Mouse (Mus musculus): ENCODE data around the gene Hoxd4. TPM values are rescaled to one million over a fixed set of nuclear protein-coding genes. Genes with fewer than 3 reads are reported as not detected.

Gene Hoxd4
- polyA plus RNA-seq, 1 experiment from 2014 or later: not detected

DNA sequence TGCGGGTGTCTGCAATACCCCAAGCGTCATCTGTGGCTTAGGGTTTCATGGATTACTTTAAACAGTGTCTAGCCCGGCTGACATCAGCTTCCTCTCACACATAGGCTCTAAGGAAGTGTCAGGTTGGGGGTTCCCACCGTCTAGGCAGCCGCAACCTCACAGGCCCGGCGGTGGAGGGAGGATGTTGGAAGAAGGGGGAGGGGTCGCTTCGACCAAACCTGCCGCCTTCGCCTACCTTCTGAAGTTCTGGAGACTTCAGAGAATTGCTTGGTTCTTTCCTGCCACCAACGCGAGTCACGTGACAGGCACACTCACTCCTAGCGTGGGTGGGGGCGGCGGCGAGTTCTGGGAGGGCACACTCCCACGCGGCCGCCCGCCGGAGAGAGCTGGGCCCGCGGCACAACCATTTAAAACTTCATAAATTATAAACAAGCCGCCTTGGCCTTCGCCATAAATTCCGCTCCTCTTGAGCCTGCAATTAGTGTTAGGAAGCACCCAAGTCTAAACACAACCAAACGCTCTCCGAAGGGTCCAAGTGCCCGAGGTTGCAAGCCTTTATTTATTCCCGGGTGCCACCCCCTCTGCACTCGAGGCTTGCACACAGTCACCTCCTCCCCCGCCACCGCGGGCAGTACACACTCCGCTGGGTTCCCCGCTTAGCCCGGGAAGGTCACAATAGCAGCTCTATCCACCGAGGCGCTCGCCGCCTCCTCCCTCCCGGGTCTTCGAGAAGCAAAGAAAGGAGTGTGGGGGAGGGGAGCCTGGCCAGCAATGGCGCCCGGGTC, 37.8 kb downstream of the Hoxd4 start:
- peak overlapping the region; percentile 51 for H3K4me2 ChIP-seq (replicated peaks)
- no peak overlapping the region for H3K27ac ChIP-seq (replicated peaks)
- peaks cover 22% of the 10 kb centered on the region for H3K4me1 ChIP-seq
- ATAC-seq (ENCODE audit: low FRiP score, low read depth): peak; percentile 84
- H3K9ac ChIP-seq (replicated peaks): 0 out of 2 replicates have a peak overlapping the region, but pooled peaks have one; percentile 8
- under 1% methylated on average over 47 of the region's 47 CpGs for WGBS
- no peaks in the 10 kb centered on the region for H3K36me3 ChIP-seq
- H3K27me3 ChIP-seq: peaks cover 98% of the 10 kb centered on the region
- H3K4me3 ChIP-seq: peak overlapping the region; percentile 33
- H3K9me3 ChIP-seq: no peaks in the 10 kb centered on the region

DNA sequence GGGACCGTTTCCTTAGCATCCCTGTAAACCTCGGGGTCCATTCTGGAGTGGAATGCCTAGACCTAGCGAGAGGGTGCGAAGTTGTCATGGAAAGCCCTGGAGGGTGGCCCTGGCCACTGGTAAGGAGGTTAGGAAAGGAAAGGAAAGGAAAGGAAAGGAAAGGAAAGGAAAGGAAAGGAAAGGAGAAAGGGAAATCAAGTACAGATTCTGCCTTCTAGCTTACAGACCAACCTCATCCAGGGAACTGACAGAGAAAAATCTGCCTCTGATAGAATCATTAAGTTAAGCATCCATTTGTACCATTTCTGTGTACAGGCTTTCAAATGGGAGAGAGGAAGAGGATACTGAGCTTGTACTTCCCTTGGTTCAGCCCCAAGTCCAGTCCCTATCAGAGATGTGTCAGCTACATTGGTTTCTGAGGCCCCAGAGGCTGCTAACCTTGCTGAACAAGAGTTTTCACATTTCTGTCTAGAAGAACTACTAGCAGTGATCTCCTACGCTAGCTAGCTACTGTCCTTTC, 39.1 kb downstream of the Hoxd4 start:
- no peak overlapping the region for H3K4me3 ChIP-seq
- H3K27ac ChIP-seq (replicated peaks): no peak overlapping the region
- H3K9me3 ChIP-seq: no peaks in the 10 kb centered on the region
- no peak for ATAC-seq (ENCODE audit: low FRiP score, low read depth)
- no peak overlapping the region for H3K4me2 ChIP-seq (replicated peaks)
- peaks cover 22% of the 10 kb centered on the region for H3K4me1 ChIP-seq
- 9% methylated on average over 5 of the region's 5 CpGs for WGBS
- no peaks in the 10 kb centered on the region for H3K36me3 ChIP-seq
- no peak overlapping the region for H3K9ac ChIP-seq (replicated peaks)
- peaks cover 96% of the 10 kb centered on the region for H3K27me3 ChIP-seq

DNA sequence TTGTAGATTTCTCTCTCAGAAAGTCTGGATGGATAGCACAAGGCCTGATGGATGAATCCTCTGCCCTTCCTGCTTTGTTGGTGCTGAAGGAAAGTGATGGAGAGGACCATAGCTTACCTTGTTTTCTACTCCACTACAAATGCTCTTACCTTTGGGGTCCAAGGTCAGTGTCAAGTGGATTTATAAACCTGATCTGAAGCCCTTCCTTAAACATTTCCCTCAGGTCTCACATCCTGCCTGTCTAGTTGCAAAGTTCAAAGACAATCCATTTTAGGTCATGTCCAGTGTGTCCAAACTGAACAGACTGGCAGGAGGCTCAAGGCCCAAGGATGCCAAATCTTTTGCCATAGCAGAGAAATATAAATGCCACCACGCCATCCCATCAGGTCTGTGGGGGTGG, 40.1 kb downstream of the Hoxd4 start:
- ATAC-seq (ENCODE audit: low FRiP score, low read depth): no peak
- WGBS: 68% methylated on average over 1 of the region's 1 CpGs
- Histone ChIP-seq H3K4me1 (peaks cover 22% of the 10 kb centered on the region), H3K4me3 (no peak overlapping the region), H3K36me3 (no peaks in the 10 kb centered on the region), H3K9ac (replicated peaks) (no peak overlapping the region), H3K4me2 (replicated peaks) (no peak overlapping the region), H3K27me3 (peaks cover 96% of the 10 kb centered on the region), H3K9me3 (no peaks in the 10 kb centered on the region), H3K27ac (replicated peaks) (no peak overlapping the region)

DNA sequence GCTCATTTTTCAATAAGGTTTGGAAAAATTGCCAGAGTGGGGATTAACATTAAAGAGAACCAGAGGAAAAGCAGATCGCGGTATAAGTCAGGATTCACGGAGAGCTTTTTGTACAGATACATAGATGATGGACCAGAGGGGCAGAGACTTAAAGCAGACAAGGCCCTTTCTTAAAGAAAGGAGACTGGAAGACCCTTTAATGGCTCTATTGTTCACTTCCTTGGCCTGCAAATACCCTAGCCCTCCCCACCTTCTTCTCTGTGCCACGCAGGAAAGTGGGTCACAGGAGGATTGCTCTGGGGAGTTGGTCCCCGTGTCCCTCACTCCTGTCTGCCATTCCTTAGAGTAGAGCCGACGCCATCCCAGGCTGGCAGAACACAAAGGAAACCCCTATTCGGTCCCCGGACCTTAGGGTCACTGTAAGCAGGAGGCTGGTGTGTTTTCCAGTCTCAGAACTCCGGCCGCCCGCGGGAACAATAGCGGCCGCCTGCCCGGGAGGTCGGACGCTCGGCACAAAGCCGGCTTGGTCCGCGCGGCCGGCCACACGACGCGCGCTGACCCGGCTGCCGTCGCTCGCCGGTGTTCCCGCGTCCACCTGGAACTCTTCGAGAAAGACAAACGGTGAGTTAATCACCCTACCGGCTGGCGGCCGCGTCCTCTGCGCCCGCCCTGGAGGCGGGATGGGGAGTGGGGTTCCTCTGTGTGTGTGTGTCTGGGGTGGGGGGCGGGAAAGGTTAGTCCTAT, 40.9 kb downstream of the Hoxd4 start:
- Histone ChIP-seq H3K27ac (replicated peaks) (no peak overlapping the region), H3K4me3 (peak overlapping the region; percentile 27), H3K9ac (replicated peaks) (no peak overlapping the region), H3K9me3 (no peaks in the 10 kb centered on the region), H3K4me1 (peaks cover 22% of the 10 kb centered on the region), H3K27me3 (peaks cover 94% of the 10 kb centered on the region), H3K4me2 (replicated peaks) (peak overlapping the region; percentile 44), H3K36me3 (no peaks in the 10 kb centered on the region)
- 1% methylated on average over 45 of the region's 45 CpGs for WGBS
- no peak for ATAC-seq (ENCODE audit: low FRiP score, low read depth)

DNA sequence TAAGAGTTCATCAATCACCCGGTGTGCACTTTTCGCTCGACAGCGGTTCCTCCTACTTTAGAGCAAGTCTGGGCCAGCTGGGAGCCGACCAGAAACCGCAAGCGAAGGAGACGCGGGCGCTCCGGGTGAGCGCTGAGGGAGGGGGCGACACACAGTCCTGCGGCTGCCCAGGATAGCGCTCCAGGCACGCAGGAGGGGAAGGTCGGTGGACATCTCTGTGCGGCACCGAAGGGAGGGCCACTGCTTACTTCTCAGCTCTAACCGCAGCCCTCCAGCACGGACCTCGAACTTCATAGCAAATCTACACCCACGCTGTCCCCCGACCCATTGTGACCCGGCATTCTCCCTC, 41.4 kb downstream of the Hoxd4 start:
- Histone ChIP-seq H3K4me1 (peaks cover 22% of the 10 kb centered on the region), H3K27me3 (peaks cover 94% of the 10 kb centered on the region), H3K9ac (replicated peaks) (no peak overlapping the region), H3K4me3 (peak overlapping the region; percentile 27), H3K9me3 (no peaks in the 10 kb centered on the region), H3K36me3 (no peaks in the 10 kb centered on the region), H3K4me2 (replicated peaks) (peak overlapping the region; percentile 44), H3K27ac (replicated peaks) (no peak overlapping the region)
- WGBS: under 1% methylated on average over 25 of the region's 25 CpGs
- no peak for ATAC-seq (ENCODE audit: low FRiP score, low read depth)

DNA sequence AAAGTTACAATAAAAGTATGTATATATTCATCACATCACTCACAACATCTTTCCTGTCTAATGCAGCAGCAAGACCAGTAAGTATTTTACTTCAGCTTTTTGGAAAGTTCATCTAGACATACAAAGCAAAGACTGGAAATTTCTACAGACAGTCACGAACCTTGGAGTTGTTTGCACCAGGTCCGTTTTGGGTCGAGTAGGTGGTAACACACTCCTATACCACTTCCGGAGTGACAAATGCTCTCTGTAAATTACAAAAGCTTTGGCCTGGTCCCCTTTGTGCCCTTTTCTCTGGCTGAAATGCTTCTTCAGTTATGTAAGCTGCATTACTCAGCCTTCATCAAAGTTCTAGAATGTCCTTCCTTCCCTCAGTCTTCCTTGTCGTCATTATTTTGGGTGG, 42.0 kb downstream of the Hoxd4 start:
- H3K27me3 ChIP-seq: peaks cover 94% of the 10 kb centered on the region
- no peak overlapping the region for H3K27ac ChIP-seq (replicated peaks)
- H3K9me3 ChIP-seq: no peaks in the 10 kb centered on the region
- H3K4me3 ChIP-seq: no peak overlapping the region
- no peaks in the 10 kb centered on the region for H3K36me3 ChIP-seq
- no peak overlapping the region for H3K9ac ChIP-seq (replicated peaks)
- WGBS: 14% methylated on average over 5 of the region's 5 CpGs
- no peak overlapping the region for H3K4me2 ChIP-seq (replicated peaks)
- H3K4me1 ChIP-seq: peaks cover 22% of the 10 kb centered on the region
- no peak for ATAC-seq (ENCODE audit: low FRiP score, low read depth)

DNA sequence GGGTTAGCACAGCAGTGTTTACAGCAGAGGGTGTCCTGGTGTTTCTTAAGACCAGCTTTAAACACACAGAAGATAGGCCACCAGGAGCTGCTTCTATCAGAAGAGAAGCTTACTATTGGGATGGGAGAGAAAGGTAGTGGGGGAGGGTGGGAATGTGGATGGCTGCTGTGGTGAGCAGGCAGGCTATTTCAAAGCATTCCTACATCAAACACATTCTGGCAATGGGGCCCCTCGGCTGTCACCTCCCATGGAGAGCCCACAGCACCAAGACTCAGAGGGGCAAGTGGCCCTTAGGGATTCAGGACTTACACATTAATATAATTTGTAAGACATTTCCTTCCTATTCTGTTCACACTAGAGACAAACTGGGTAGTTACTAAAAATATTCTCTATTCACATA, 48.4 kb downstream of the Hoxd4 start:
- WGBS: 0% methylated on average over 1 of the region's 1 CpGs
- Histone ChIP-seq H3K27ac (replicated peaks) (no peak overlapping the region), H3K4me3 (no peak overlapping the region), H3K4me1 (peaks cover 17% of the 10 kb centered on the region), H3K9me3 (no peaks in the 10 kb centered on the region), H3K27me3 (peaks cover 91% of the 10 kb centered on the region), H3K36me3 (no peaks in the 10 kb centered on the region), H3K9ac (replicated peaks) (no peak overlapping the region), H3K4me2 (replicated peaks) (no peak overlapping the region)
- ATAC-seq (ENCODE audit: low FRiP score, low read depth): no peak

DNA sequence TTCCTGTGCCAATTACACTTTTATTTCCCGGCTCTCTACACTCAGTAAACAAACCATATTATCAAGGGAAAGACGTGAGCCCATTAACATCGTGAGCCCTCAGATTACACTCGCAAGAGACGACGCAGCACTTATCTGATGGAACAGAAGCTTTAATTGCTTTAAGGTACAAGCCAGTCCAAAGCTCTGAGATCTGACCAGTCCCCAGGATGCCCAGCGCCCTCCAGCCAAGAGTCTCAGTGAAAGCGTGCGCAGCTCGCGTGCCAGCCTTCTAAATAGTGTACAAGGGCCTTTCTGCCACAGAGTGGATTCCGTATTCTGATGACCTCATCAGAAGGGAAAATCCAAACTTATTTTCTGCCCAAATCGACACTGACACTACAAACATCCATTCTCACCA, 50.2 kb downstream of the Hoxd4 start:
- Histone ChIP-seq H3K36me3 (no peaks in the 10 kb centered on the region), H3K4me1 (peaks cover 17% of the 10 kb centered on the region), H3K27me3 (peaks cover 93% of the 10 kb centered on the region), H3K27ac (replicated peaks) (no peak overlapping the region), H3K9me3 (no peaks in the 10 kb centered on the region), H3K4me2 (replicated peaks) (no peak overlapping the region; the same call in 1 of the 2 replicates), H3K9ac (replicated peaks) (no peak overlapping the region), H3K4me3 (no peak overlapping the region)
- 10% methylated on average over 13 of the region's 13 CpGs for WGBS
- ATAC-seq (ENCODE audit: low FRiP score, low read depth): no peak

DNA sequence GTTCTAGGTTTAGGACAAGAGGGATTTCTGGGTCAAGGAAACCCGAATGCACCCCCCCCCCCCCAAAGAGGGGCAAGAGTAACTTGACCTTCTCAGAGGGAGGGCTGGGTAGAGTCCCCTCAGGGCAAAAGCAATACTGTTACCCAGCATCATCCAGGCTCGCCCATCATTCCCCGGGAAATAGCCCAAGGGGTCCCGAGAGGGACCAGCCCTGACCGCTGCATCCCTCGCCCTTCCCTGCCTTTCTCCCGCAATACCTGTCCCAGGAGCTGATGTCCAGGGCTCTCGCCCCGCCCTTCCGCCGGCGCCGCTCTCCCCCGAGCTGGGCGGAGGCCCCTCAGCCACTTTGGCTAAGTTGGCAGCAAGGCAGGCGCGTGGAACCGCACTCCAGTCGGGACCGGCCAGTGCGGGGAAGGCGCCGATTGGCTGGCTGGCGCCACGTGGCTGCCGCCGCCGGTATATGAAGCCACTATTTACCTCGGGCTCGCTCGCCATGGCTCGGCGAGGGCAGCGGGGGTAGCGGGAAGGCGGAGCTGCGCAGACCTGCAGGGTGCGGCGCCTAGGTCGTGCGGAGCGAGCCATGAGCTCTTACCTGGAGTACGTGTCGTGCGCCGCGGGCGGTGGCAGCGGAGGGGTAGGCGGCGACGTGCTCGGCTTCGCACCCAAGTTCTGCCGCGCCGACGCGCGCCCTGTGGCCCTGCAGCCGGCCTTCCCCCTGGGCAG, 51.0 kb downstream of the Hoxd4 start, which contains the start of gene Hoxd1:
TSS of gene Hoxd1 (plus strand) at position 459 of the 723 bp plus-strand sequence.
- Histone ChIP-seq H3K9me3 (no peaks in the 10 kb centered on the region), H3K36me3 (no peaks in the 10 kb centered on the region), H3K4me3 (peak within 1 kb of the TSS; percentile 46), H3K27me3 (peaks cover 91% of the 10 kb centered on the region), H3K9ac (replicated peaks) (no peak within 1 kb of the TSS), H3K4me2 (replicated peaks) (peak within 1 kb of the TSS; percentile 76), H3K4me1 (peaks cover 17% of the 10 kb centered on the region), H3K27ac (replicated peaks) (no peak within 1 kb of the TSS)
- under 1% methylated on average over 59 of the region's 61 CpGs for WGBS
- peak; percentile 81 for ATAC-seq (ENCODE audit: low FRiP score, low read depth)

DNA sequence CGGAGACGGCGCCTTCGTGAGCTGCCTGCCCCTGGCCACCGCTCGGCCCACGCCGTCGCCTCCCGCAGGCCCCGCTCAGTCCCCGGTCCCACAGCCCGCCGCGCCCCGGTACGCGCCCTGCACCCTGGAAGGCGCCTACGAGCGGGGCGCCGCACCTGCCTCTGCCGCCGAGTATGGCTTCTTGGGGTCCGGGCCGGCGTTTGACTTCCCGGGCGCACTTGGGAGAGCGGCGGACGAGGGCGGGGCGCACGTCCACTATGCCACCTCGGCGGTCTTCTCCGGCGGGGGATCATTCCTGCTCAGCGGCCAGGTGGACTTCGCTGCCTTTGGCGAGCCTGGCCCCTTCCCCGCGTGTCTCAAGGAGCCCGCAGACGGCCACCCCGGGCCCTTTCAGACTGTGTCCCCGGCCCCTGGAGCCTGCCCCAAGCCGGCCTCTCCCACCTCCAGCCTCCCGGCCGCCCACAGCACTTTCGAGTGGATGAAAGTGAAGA, 51.6 kb downstream of the Hoxd4 start:
- Histone ChIP-seq H3K4me3 (peak overlapping the region; percentile 46), H3K27me3 (peaks cover 86% of the 10 kb centered on the region), H3K27ac (replicated peaks) (no peak overlapping the region), H3K4me2 (replicated peaks) (peak overlapping the region; percentile 76), H3K4me1 (peaks cover 17% of the 10 kb centered on the region), H3K9ac (replicated peaks) (no peak overlapping the region), H3K36me3 (no peaks in the 10 kb centered on the region), H3K9me3 (no peaks in the 10 kb centered on the region)
- WGBS: under 1% methylated on average over 53 of the region's 53 CpGs
- peak; percentile 27; the same call in 1 of the 2 replicates for ATAC-seq (ENCODE audit: low FRiP score, low read depth)

DNA sequence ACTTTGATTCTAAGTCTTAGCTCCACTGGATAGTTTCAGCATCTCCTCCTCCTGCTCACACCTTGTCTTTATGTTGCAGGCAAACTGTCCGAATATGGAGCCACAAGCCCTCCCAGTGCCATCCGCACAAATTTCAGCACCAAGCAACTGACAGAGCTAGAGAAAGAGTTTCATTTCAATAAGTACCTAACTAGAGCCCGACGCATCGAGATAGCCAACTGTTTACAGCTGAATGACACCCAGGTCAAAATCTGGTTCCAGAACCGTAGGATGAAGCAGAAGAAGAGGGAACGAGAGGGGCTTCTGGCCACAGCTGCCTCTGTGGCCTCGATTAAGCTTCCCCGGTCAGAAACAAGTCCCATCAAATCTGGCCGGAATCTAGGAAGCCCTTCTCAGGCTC, 52.2 kb downstream of the Hoxd4 start:
- peaks cover 87% of the 10 kb centered on the region for H3K27me3 ChIP-seq
- no peak overlapping the region for H3K4me3 ChIP-seq
- H3K4me1 ChIP-seq: peaks cover 17% of the 10 kb centered on the region
- no peak overlapping the region for H3K27ac ChIP-seq (replicated peaks)
- H3K9me3 ChIP-seq: no peaks in the 10 kb centered on the region
- no peaks in the 10 kb centered on the region for H3K36me3 ChIP-seq
- WGBS: 59% methylated on average over 10 of the region's 10 CpGs
- ATAC-seq (ENCODE audit: low FRiP score, low read depth): no peak
- no peak overlapping the region for H3K9ac ChIP-seq (replicated peaks)
- H3K4me2 ChIP-seq (replicated peaks): no peak overlapping the region

All from midbrain, embryonic 12.5 days (tissue).